In the genomic region with DNA sequence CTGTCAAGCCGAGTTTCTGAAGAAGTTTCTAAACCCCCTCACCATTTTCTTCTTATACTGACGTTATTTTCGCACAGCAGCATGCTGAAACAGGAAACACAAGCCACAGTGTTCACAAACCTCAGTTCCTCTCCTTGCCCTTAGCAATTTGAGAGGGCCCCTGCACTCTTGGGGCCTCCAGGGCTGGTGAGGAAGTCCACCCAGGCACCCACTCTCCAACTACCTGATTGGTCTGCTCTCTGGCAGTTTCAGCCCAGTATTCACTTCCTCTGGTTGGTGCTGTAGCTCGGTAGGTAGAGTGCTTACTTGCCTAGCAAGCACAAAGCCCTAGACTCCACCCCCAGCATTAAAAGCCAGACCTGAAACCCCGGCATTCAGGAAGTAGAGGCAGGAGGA, we compare ENCODE assay signal across 10 mouse cellular contexts. TPM values are rescaled to one million over a fixed set of nuclear protein-coding genes. Genes with fewer than 3 reads are reported as not detected.
DNase-seq lines count a peak whose midpoint lies in the region; ATAC-seq and TF ChIP-seq lines count a peak whose summit lies in the region.
"Had no signal": no experiment of that assay in that cellular context is flagged by ENCODE, and none has a peak within 500 bp of the region (broad histone marks: within the 10 kb centered on the region; RNA-seq: fewer than 3 reads in every experiment).

A gene (minus strand): TSS at position 321 of the 396 bp plus-strand sequence.

- no peak within 1 kb of the TSS for H3K4me2 ChIP-seq in lung, embryonic 14.5 days
- H3K4me2 ChIP-seq in hindbrain, embryonic 13.5 days, result no peak within 1 kb of the TSS
- H3K4me2 ChIP-seq: midbrain, embryonic 15.5 days had no signal

- no peak for TF ChIP-seq CTCF in bone marrow, adult 2 months (IDR thresholded peaks at IDR 0.05; ENCODE audit: control insufficient read depth, insufficient read depth, low read length)
- TF ChIP-seq CTCF in lung, embryonic 14.5 days (IDR thresholded peaks at IDR 0.05; ENCODE audit: low read depth), result no peak

- no peak within 1 kb of the TSS for H3K9ac ChIP-seq in lung, embryonic 14.5 days
- no peak within 1 kb of the TSS for H3K9ac ChIP-seq in hindbrain, embryonic 13.5 days
- H3K9ac ChIP-seq: midbrain, embryonic 15.5 days had no signal

- TF ChIP-seq POLR2A in bone marrow, adult 2 months (IDR thresholded peaks at IDR 0.05; ENCODE audit: borderline replicate concordance, control insufficient read depth, low read depth, low read length), result no peak

- no peaks in the 10 kb centered on the region for H3K9me3 ChIP-seq in lung, embryonic 14.5 days (ENCODE audit: low read depth, low read length)
- no peaks in the 10 kb centered on the region for H3K9me3 ChIP-seq in hindbrain, embryonic 13.5 days
- H3K9me3 ChIP-seq: midbrain, embryonic 15.5 days had no signal

- peaks cover 2% of the 10 kb centered on the region; the same call in 1 of the 2 replicates for H3K4me1 ChIP-seq in bone marrow, adult 2 months (ENCODE audit: control insufficient read depth, insufficient read depth, low read length)
- H3K4me1 ChIP-seq in lung, embryonic 14.5 days (ENCODE audit: insufficient read depth), result no peaks in the 10 kb centered on the region
- 0 out of 2 replicates have a peak, but pooled peaks cover 3% of the 10 kb centered on the region for H3K4me1 ChIP-seq in hindbrain, embryonic 13.5 days (replicated peaks)
- H3K4me1 ChIP-seq: midbrain, embryonic 15.5 days had no signal

- WGBS in bone marrow, adult 2 months, result 0% methylated on average over 5 of the region's 5 CpGs
- WGBS in lung, embryonic 14.5 days, result 51% methylated on average over 5 of the region's 5 CpGs
- 66% methylated on average over 5 of the region's 5 CpGs for WGBS in hindbrain, embryonic 13.5 days

- peak; percentile 14 to 51 for DNase-seq in heart, adult 9 months (ENCODE audit: low spot score in 2 of 2)
- DNase-seq in heart, postnatal 4 days, result no peak
- peak; percentile 12 for DNase-seq in lung, embryonic 14.5 days
- peak; percentile 54 to 55 for DNase-seq in spleen, postnatal 14 days (ENCODE audit: low spot score in 2 of 2)
- DNase-seq in urinary bladder, postnatal 14 days (ENCODE audit: low spot score), result no peak

- ATAC-seq in lung, embryonic 14.5 days (ENCODE audit: insufficient read depth), result no peak
- ATAC-seq in cerebellum, adult (ENCODE audit: insufficient number of reproducible peaks, low FRiP score, low TSS enrichment), result no peak
- ATAC-seq in hindbrain, embryonic 13.5 days (ENCODE audit: low FRiP score), result no peak
- ATAC-seq: midbrain, embryonic 15.5 days; Patski had no signal

- no peaks in the 10 kb centered on the region for H3K36me3 ChIP-seq in lung, embryonic 14.5 days (ENCODE audit: insufficient read depth)
- no peaks in the 10 kb centered on the region for H3K36me3 ChIP-seq in hindbrain, embryonic 13.5 days
- H3K36me3 ChIP-seq: midbrain, embryonic 15.5 days had no signal

- no peaks in the 10 kb centered on the region for H3K27me3 ChIP-seq in lung, embryonic 14.5 days (ENCODE audit: insufficient read depth, low read length)
- no peaks in the 10 kb centered on the region for H3K27me3 ChIP-seq in hindbrain, embryonic 13.5 days
- H3K27me3 ChIP-seq: midbrain, embryonic 15.5 days; Patski had no signal

- peak within 1 kb of the TSS; percentile 95 for H3K27ac ChIP-seq in bone marrow, adult 2 months (ENCODE audit: control insufficient read depth, insufficient read depth, low read depth, low read length, poor library complexity)
- no peak within 1 kb of the TSS for H3K27ac ChIP-seq in lung, embryonic 14.5 days (ENCODE audit: low read depth)
- H3K27ac ChIP-seq in hindbrain, embryonic 13.5 days, result no peak within 1 kb of the TSS
- H3K27ac ChIP-seq: midbrain, embryonic 15.5 days had no signal

- H3K4me3 ChIP-seq in bone marrow, adult 2 months (replicated peaks; ENCODE audit: control insufficient read depth, low read depth, low read length), result peak within 1 kb of the TSS; percentile 83
- no peak within 1 kb of the TSS for H3K4me3 ChIP-seq in lung, embryonic 14.5 days (ENCODE audit: low read depth, low read length)
- H3K4me3 ChIP-seq in hindbrain, embryonic 13.5 days, result no peak within 1 kb of the TSS
- H3K4me3 ChIP-seq: midbrain, embryonic 15.5 days had no signal

RNA-seq across cellular contexts. Expression of the gene that starts here (rescaled TPM):
- total RNA-seq in heart, postnatal 4 days (2021), result 1 to 10 TPM; 1.0 to 1.4 TPM
- polyA plus RNA-seq in bone marrow, adult 2 months (2011; ENCODE audit: insufficient read depth, insufficient read length, low replicate concordance, missing spikeins), result 43.9 and 119 TPM in 2 replicates
- polyA plus RNA-seq in lung, embryonic 14.5 days (2014; fragmentation: Nextera tagmentation; extraction: Ambion mirVana), result 1.9 and 4.1 TPM in 2 replicates
- polyA plus RNA-seq in hindbrain, embryonic 13.5 days (2015; fragmentation: Nextera tagmentation; extraction: Ambion mirVana), result 2.1 and 2.8 TPM in 2 replicates
- polyA plus RNA-seq: Patski had no signal

Comparison
In these comparisons a context has a peak if more than half of its experiments do, and no peak if none do; other contexts are left out.
1. DNase-seq: peak in heart, adult 9 months (2 of 2), lung, embryonic 14.5 days (single experiment) and spleen, postnatal 14 days (2 of 2); none in heart, postnatal 4 days (single experiment) and urinary bladder, postnatal 14 days (single experiment).